Mouse (Mus musculus) CH12.LX (cell line): ENCODE results near the gene Cmss1. TPM values are rescaled to one million over a fixed set of nuclear protein-coding genes. Genes with fewer than 3 reads are reported as not detected.

Experiments
- DNase-seq: peaks from one replicate; pipeline ENCODE4 v3.0.0-alpha.2; 2013; ENCODE audit errors: extremely low read depth
- H3K27ac ChIP-seq: 2 replicates; pipeline ENCODE4 v1.5.1; 2012; ENCODE audit warnings: low read depth, mild to moderate bottlenecking, control low read depth, moderate library complexity; ENCODE audit not compliant: insufficient read depth
- H3K27me3 ChIP-seq: replicated peaks from 2 replicates; pipeline ENCODE3; 2012; ENCODE audit warnings: inconsistent platforms
- H3K36me3 ChIP-seq, 2 experiments: replicated peaks in 1 of 2; 2 replicates each; pipeline versions ENCODE3 to v1.6.1; 2012; ENCODE audit warnings: inconsistent platforms in 1 of 2, low read length in 1 of 2, mild to moderate bottlenecking in 1 of 2, mixed read lengths in 1 of 2, moderate library complexity in 1 of 2; ENCODE audit not compliant: control insufficient read depth in 1 of 2, insufficient read depth in 1 of 2
- H3K4me1 ChIP-seq, 2 experiments: 2 replicates each; pipeline ENCODE4 v1.6.1; 2012; ENCODE audit warnings: inconsistent platforms in 1 of 2, moderate library complexity in 1 of 2; ENCODE audit not compliant: insufficient read depth in 2 of 2, control insufficient read depth in 1 of 2
- H3K4me2 ChIP-seq: 2 replicates; pipeline ENCODE4 v1.6.1; 2012; ENCODE audit warnings: low read depth, mild to moderate bottlenecking, control low read depth; ENCODE audit not compliant: poor library complexity, insufficient read depth, severe bottlenecking
- H3K4me3 ChIP-seq, 3 experiments: fragments of 150-350 bp in 1 of 3; sonication (generic) in 1 of 3; replicated peaks in 1 of 3; 2 replicates each; pipeline versions ENCODE3 to v1.5.1; 2011 to 2012; ENCODE audit warnings: low read depth in 2 of 3, low read length in 2 of 3, mild to moderate bottlenecking in 2 of 3, moderate library complexity in 2 of 3, control low read depth in 1 of 3, improper control_type of control experiment in 1 of 3, inconsistent platforms in 1 of 3, mixed read lengths in 1 of 3; ENCODE audit not compliant: poor library complexity in 1 of 3
- H3K79me2 ChIP-seq: replicated peaks from 2 replicates; pipeline ENCODE4 v1.6.1; 2012; ENCODE audit warnings: mild to moderate bottlenecking, moderate library complexity; ENCODE audit not compliant: control insufficient read depth, poor library complexity, insufficient read depth, severe bottlenecking; ENCODE audit errors: extremely low read depth
- H3K9ac ChIP-seq: 2 replicates; pipeline ENCODE4 v1.6.1; 2012; ENCODE audit warnings: low read depth, mild to moderate bottlenecking, control low read depth, moderate library complexity; ENCODE audit not compliant: insufficient read depth
- H3K9me3 ChIP-seq: replicated peaks from 2 replicates; pipeline ENCODE3; 2012; ENCODE audit warnings: low read length, inconsistent platforms, mixed read lengths
- CHD2 ChIP-seq: IDR thresholded peaks from 2 replicates; pipeline ENCODE4 v1.6.1; 2011; ENCODE audit warnings: low read length, improper control_type of control experiment
- CTCF ChIP-seq, 2 experiments: IDR thresholded peaks in 1 of 2; conservative IDR thresholded peaks in 1 of 2; 2 replicates each; pipeline ENCODE4 v1.5.1; 2011 to 2012; ENCODE audit warnings: low read depth in 2 of 2, low read length in 2 of 2, improper control_type of control experiment in 1 of 2, inconsistent platforms in 1 of 2, mild to moderate bottlenecking in 1 of 2, moderate library complexity in 1 of 2
- ELF1 ChIP-seq: IDR thresholded peaks from 2 replicates; pipeline ENCODE4 v1.6.1; 2014; ENCODE audit warnings: low read depth, mild to moderate bottlenecking, inconsistent platforms, low read length, improper control_type of control experiment
- ETS1 ChIP-seq: conservative IDR thresholded peaks from 2 replicates; pipeline ENCODE4 v1.6.1; 2012; ENCODE audit warnings: low read depth, mild to moderate bottlenecking, inconsistent platforms, low read length, improper control_type of control experiment, moderate library complexity
- KAT2A ChIP-seq: IDR thresholded peaks from 2 replicates; pipeline ENCODE4 v1.6.1; 2012; ENCODE audit warnings: low read length, improper control_type of control experiment, inconsistent platforms; ENCODE audit not compliant: insufficient replicate concordance
- MAFK ChIP-seq: IDR thresholded peaks from 2 replicates; pipeline ENCODE4 v1.6.1; 2011; ENCODE audit warnings: low read length, improper control_type of control experiment; ENCODE audit not compliant: insufficient replicate concordance
- NRF1 ChIP-seq: IDR thresholded peaks from 2 replicates; pipeline ENCODE4 v1.6.1; 2014; ENCODE audit warnings: low read depth, mild to moderate bottlenecking, inconsistent platforms, low read length, improper control_type of control experiment, moderate library complexity
- POLR2A ChIP-seq: IDR thresholded peaks from 2 replicates; pipeline ENCODE4 v1.6.1; 2011; ENCODE audit warnings: low read depth, mild to moderate bottlenecking, improper control_type of control experiment, low read length
- POLR2AphosphoS2 ChIP-seq: IDR thresholded peaks from 2 replicates; pipeline ENCODE4 v1.6.1; 2011; ENCODE audit warnings: low read depth, low read length, improper control_type of control experiment
- RAD21 ChIP-seq: IDR thresholded peaks from 2 replicates; pipeline ENCODE4 v1.6.1; 2011; ENCODE audit warnings: low read depth, mild to moderate bottlenecking, low read length, improper control_type of control experiment, moderate library complexity
- RCOR1 ChIP-seq: conservative IDR thresholded peaks from 2 replicates; pipeline ENCODE4 v1.6.1; 2012; ENCODE audit warnings: low read depth, mild to moderate bottlenecking, inconsistent platforms, low read length, improper control_type of control experiment
- SIN3A ChIP-seq: IDR thresholded peaks from 2 replicates; pipeline ENCODE4 v1.6.1; 2012; ENCODE audit warnings: low read length, improper control_type of control experiment, inconsistent platforms
- SMC3 ChIP-seq: IDR thresholded peaks from 2 replicates; pipeline ENCODE4 v1.6.1; 2011; ENCODE audit warnings: low read depth, low read length, improper control_type of control experiment
- TCF12 ChIP-seq: IDR thresholded peaks from 2 replicates; pipeline ENCODE4 v1.6.1; 2014; ENCODE audit warnings: low read depth, mild to moderate bottlenecking, inconsistent platforms, low read length, improper control_type of control experiment
- dilution Hi-C: fragments of 300-500 bp; cut with MboI; formaldehyde crosslinking; loops from 2 replicates; pipeline ENCODE4 v1.14.3; 2020; ENCODE audit warnings: low sequenced_read_pairs; ENCODE audit not compliant: extremely low pct_unique_long_range_greater_than_20kb, extremely low pct_ligation_motif_present
- in situ Hi-C: fragments of 300-500 bp; cut with MboI; formaldehyde crosslinking; loops from 3 replicates; pipeline ENCODE4 v1.14.3; 2019; ENCODE audit warnings: low sequenced_read_pairs, low pct_ligation_motif_present, low pct_unique_long_range_greater_than_20kb, mixed read lengths
- polyA plus RNA-seq: library from polyadenylated mRNA; unstranded; fragments of >175 nt; gene quantifications from 2 replicates; pipeline ENCODE4 v1.2.1, GENCODE M21; 2012; ENCODE audit warnings: low read depth; ENCODE audit not compliant: insufficient read length
- total RNA-seq, 2 experiments: library from RNA; depleted of rRNA; stranded (reverse); fragments of 300-350 nt in 1 of 2; fragments of >200 nt in 1 of 2; gene quantifications; 2 replicates each; pipeline ENCODE4 v1.2.3; 2012 to 2014

Cmss1 gene
- total and polyA plus RNA-seq, 3 experiments = 94.7 to 107 (median 103) TPM

GRCm38 (mm10) chr16:57611768-57612167 is 5.1 kb upstream of the Cmss1 start:
- Histone ChIP-seq H3K27ac (no peak overlapping the region), H3K4me1 (peaks cover 3 to 6% of the 10 kb centered on the region in 2 experiments), H3K79me2 (no peaks in the 10 kb centered on the region), H3K4me2 (no peak overlapping the region), H3K36me3 (no peaks in the 10 kb centered on the region), H3K9ac (no peak overlapping the region), H3K4me3 (no peak overlapping the region), H3K9me3 (peaks cover 9% of the 10 kb centered on the region), H3K27me3 (peaks cover 49% of the 10 kb centered on the region)
- in situ Hi-C loops = loop anchor here (25.0 kb wide), 1 partner anchor 1026 kb away; the partner anchor contains the start of gene E330017A01Rik
- dilution Hi-C loops = loop anchor here (25.0 kb wide), 1 partner anchor 374 kb away; the partner anchor contains the start of gene Tbc1d23
- DNase-seq = peak; percentile 60
- peak; percentile 55 for TF ChIP-seq RAD21
- TF ChIP-seq CTCF (conservative IDR thresholded peaks at IDR 0.05 in 1 of 2, IDR thresholded peaks at IDR 0.05 in 1 of 2; ENCODE audit: low read depth in 2 of 2, low read length in 2 of 2) = peak; percentile 84 to 93
- TF ChIP-seq CHD2 = no peak
- no peak for TF ChIP-seq ELF1
- no peak for TF ChIP-seq POLR2A
- TF ChIP-seq ETS1 = no peak
- no peak for TF ChIP-seq RCOR1
- peak; percentile 38; the same call in 1 of the 2 replicates for TF ChIP-seq SMC3
- no peak for TF ChIP-seq KAT2A

- H3K4me3 ChIP-seq = no peak overlapping the region
- peaks cover 5 to 35% of the 10 kb centered on the region in 2 experiments for H3K4me1 ChIP-seq
- peaks cover 28% of the 10 kb centered on the region for H3K79me2 ChIP-seq
- dilution Hi-C loops = loop anchor here (25.0 kb wide), 1 partner anchor 364 kb away; the partner anchor contains the start of gene Tbc1d23
- DNase-seq = no peak
- H3K27ac ChIP-seq = no peak overlapping the region
- H3K9me3 ChIP-seq = no peaks in the 10 kb centered on the region
- H3K36me3 ChIP-seq = peaks cover 0 to 21% of the 10 kb centered on the region in 2 experiments
- H3K9ac ChIP-seq = no peak overlapping the region
- no peak for TF ChIP-seq ETS1
- 0 out of 2 replicates have a peak, but pooled peaks have one; percentile 51 for TF ChIP-seq MAFK
- TF ChIP-seq NRF1 = no peak
- no peak for TF ChIP-seq ELF1
- H3K27me3 ChIP-seq = no peaks in the 10 kb centered on the region
- H3K4me2 ChIP-seq = no peak overlapping the region
- in situ Hi-C loops = loop anchor here (10.0 to 25.0 kb wide), 2 partner anchors 496 to 1036 kb away; partner anchors contain the start of gene E330017A01Rik
Measured at GRCm38 (mm10) chr16:57601031-57601430, 5.6 kb downstream of the Cmss1 start.

DNA sequence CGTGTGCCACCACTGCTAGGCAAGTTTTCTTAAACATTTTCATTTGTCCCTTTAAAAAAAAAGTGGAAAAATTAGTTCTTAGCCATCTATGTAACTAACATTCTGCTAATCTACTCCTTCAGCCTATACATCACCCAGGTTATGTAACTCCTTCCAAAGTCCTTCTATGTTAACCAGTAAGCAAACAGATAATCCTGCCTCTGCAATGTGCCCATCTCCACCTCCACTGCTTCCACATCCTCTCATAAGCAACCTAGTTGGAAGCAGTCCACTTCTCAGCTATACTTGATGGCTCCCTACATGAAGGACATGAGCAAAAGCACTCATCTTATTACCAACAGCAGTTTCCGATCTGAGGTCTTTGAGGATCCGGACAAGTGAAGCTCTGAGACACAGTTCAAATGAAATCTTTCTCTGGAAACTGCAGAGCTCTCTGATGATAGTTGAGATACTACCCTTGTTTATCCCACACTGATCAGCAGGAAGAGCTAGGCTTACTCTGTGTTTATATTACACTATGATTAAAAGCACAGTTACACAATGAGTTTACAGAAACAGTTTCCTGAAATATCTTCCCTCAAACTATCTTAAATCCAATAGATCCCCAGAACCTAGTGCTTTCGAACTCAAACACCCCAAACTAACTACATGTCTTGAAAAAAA is 9.2 kb downstream of the Cmss1 start:
- peaks cover 0 to 20% of the 10 kb centered on the region in 2 experiments for H3K36me3 ChIP-seq
- no peak overlapping the region for H3K4me2 ChIP-seq
- H3K9ac ChIP-seq = no peak overlapping the region
- peaks cover 20% of the 10 kb centered on the region for H3K79me2 ChIP-seq
- H3K4me1 ChIP-seq = peaks cover 0 to 12% of the 10 kb centered on the region in 2 experiments; a peak in 2 of 4 replicates
- no peak for DNase-seq
- in situ Hi-C loops = no loop called here
- H3K27me3 ChIP-seq = no peaks in the 10 kb centered on the region
- H3K27ac ChIP-seq = no peak overlapping the region
- no peaks in the 10 kb centered on the region for H3K9me3 ChIP-seq
- dilution Hi-C loops = no loop called here
- TF ChIP-seq POLR2AphosphoS2 (no peak), TCF12 (no peak), RCOR1 (no peak), SIN3A (no peak)
- TF ChIP-seq, all 38 proteins: peak for 0
- H3K4me3 ChIP-seq = no peak overlapping the region
